Mouse (Mus musculus): ENCODE results near the gene Arfrp1.

GRCm38 (mm10) chr2:181397207-181397761, 32.1 kb upstream of the Arfrp1 start:
- TF ChIP-seq CTCF (IDR thresholded peaks at IDR 0.05; ENCODE audit: low read depth): no peak
- no peak for TF ChIP-seq EP300 (optimal IDR thresholded peaks at IDR 0.05)
